Mouse (Mus musculus): ENCODE data around the gene Inpp5b. TPM values are rescaled to one million over a fixed set of nuclear protein-coding genes. Genes with fewer than 3 reads are reported as not detected.

Gene Inpp5b
- polyA plus RNA-seq, 1 experiment, result 2.5 TPM

GRCm38 (mm10) chr4:124847573-124847972, 105.9 kb downstream of the Inpp5b start:
- H3K27me3 ChIP-seq (ENCODE audit: control insufficient read depth), result no peaks in the 10 kb centered on the region
- H3K36me3 ChIP-seq (ENCODE audit: control insufficient read depth), result peaks cover 58% of the 10 kb centered on the region
- peaks cover 35% of the 10 kb centered on the region for H3K4me1 ChIP-seq (ENCODE audit: control insufficient read depth)
- no peak overlapping the region for H3K4me3 ChIP-seq (replicated peaks)
- TF ChIP-seq TAL1 (IDR thresholded peaks at IDR 0.05; ENCODE audit: low read length) (peak; percentile 57), GATA1 (IDR thresholded peaks at IDR 0.05; ENCODE audit: low read length) (peak; percentile 39)
- H3K9me3 ChIP-seq (ENCODE audit: control insufficient read depth, low read length), result no peaks in the 10 kb centered on the region

GRCm38 (mm10) chr4:124849631-124850260, 108.1 kb downstream of the Inpp5b start:
- Histone ChIP-seq H3K36me3 (ENCODE audit: control insufficient read depth) (peaks cover 59% of the 10 kb centered on the region), H3K27me3 (ENCODE audit: control insufficient read depth) (no peaks in the 10 kb centered on the region), H3K4me3 (replicated peaks) (peak overlapping the region; percentile 94), H3K4me1 (ENCODE audit: control insufficient read depth) (peaks cover 37% of the 10 kb centered on the region), H3K9me3 (ENCODE audit: control insufficient read depth, low read length) (no peaks in the 10 kb centered on the region)
- no peak for TF ChIP-seq TAL1 (IDR thresholded peaks at IDR 0.05; ENCODE audit: low read length)
- no peak for TF ChIP-seq GATA1 (IDR thresholded peaks at IDR 0.05; ENCODE audit: low read length)

GRCm38 (mm10) chr4:124850261-124850913, 108.7 kb downstream of the Inpp5b start, which contains the start of gene Yrdc:
Yrdc (plus strand) TSS chr4:124850679.
- peaks cover 58% of the 10 kb centered on the region for H3K36me3 ChIP-seq (ENCODE audit: control insufficient read depth)
- H3K4me1 ChIP-seq (ENCODE audit: control insufficient read depth), result peaks cover 37% of the 10 kb centered on the region
- H3K9me3 ChIP-seq (ENCODE audit: control insufficient read depth, low read length), result no peaks in the 10 kb centered on the region

More at GRCm38 (mm10) chr4:124850261-124850913, 108.7 kb downstream of the Inpp5b start, which contains the start of gene Yrdc:
- Histone ChIP-seq H3K27me3 (ENCODE audit: control insufficient read depth) (no peaks in the 10 kb centered on the region), H3K4me3 (replicated peaks) (peak within 1 kb of the TSS; percentile 94)
- TF ChIP-seq TAL1 (IDR thresholded peaks at IDR 0.05; ENCODE audit: low read length), result no peak
- no peak for TF ChIP-seq GATA1 (IDR thresholded peaks at IDR 0.05; ENCODE audit: low read length)

Other genes starting within 250 kb of the Inpp5b start
- not detected in 2 replicates for gene 3100002H09Rik, start 131.0 kb upstream of the Inpp5b start, polyA plus RNA-seq (2012)
- 0.01 and 0.02 TPM in 2 replicates for gene Pou3f1, start 85.0 kb upstream of the Inpp5b start, polyA plus RNA-seq (2012)
- 0.19 and 0.50 TPM in 2 replicates for gene Utp11, start 48.2 kb upstream of the Inpp5b start, polyA plus RNA-seq (2012)
- gene Fhl3, start 41.1 kb upstream of the Inpp5b start, polyA plus RNA-seq (2012), result 0.05 and 0.09 TPM in 2 replicates
- 2.5 and 3.6 TPM in 2 replicates for gene Sf3a3, start 27.1 kb upstream of the Inpp5b start, polyA plus RNA-seq (2012)
- gene Mtf1, start 60.3 kb downstream of the Inpp5b start, polyA plus RNA-seq (2012), result 3.1 and 3.6 TPM in 2 replicates
- gene Yrdc, start 108.8 kb downstream of the Inpp5b start, polyA plus RNA-seq (2012), result 0.76 and 1.0 TPM in 2 replicates
- gene 1110065P20Rik, start 109.3 kb downstream of the Inpp5b start, polyA plus RNA-seq (2012), result 0.90 and 1.2 TPM in 2 replicates
- not detected in 2 replicates for gene Maneal, start 120.3 kb downstream of the Inpp5b start, polyA plus RNA-seq (2012)
- gene Epha10, start 139.0 kb downstream of the Inpp5b start, polyA plus RNA-seq (2012), result not detected in 2 replicates
- 0.52 and 0.61 TPM in 2 replicates for gene 9930104L06Rik, start 195.2 kb downstream of the Inpp5b start, polyA plus RNA-seq (2012)
- gene Cdca8, start 197.5 kb downstream of the Inpp5b start, polyA plus RNA-seq (2012), result 34.5 and 34.6 TPM in 2 replicates
- 0.02 TPM in 1 of 2 replicates, not detected in the other for gene Rspo1, start 244.6 kb downstream of the Inpp5b start, polyA plus RNA-seq (2012)